Mouse (Mus musculus): ENCODE measurements around the gene Gm1979. TPM values are rescaled to one million over a fixed set of nuclear protein-coding genes. Genes with fewer than 3 reads are reported as not detected.

Gene Gm1979
- not detected for total RNA-seq (2023)

GRCm38 (mm10) chr5:26004698-26005097, at the start of gene Gm1979:
TSS of gene Gm1979 (minus strand) at chr5:26004798.

GRCm38 (mm10) chr5:26039458-26039857, 34.9 kb upstream of the Gm1979 start, which contains the start of gene Speer4a:
TSS of gene Speer4a (minus strand) at chr5:26039558.

GRCm38 (mm10) chr5:26022816-26023215, 18.2 kb upstream of the Gm1979 start, which contains the start of gene Gm5862:
TSS of gene Gm5862 (minus strand) at chr5:26022916.

GRCm38 (mm10) chr5:25988550-25988949, 16.0 kb downstream of the Gm1979 start, which contains the start of gene Gm21698:
TSS of gene Gm21698 (minus strand) at chr5:25988650.

GRCm38 (mm10) chr5:25972563-25972962, 32.0 kb downstream of the Gm1979 start, which contains the start of gene Gm21680:
TSS of gene Gm21680 (minus strand) at chr5:25972663.

GRCm38 (mm10) chr5:25954317-25954716, 50.3 kb downstream of the Gm1979 start, which contains the start of gene Gm21671:
TSS of gene Gm21671 (minus strand) at chr5:25954417.

Other genes with a start within 250 kb of the Gm1979 start
- under 1 TPM; 0.70 to 0.79 TPM for gene Actr3b, start 244.8 kb downstream of the Gm1979 start, total RNA-seq (2023)
- not detected for gene Gm21663, start 62.4 kb downstream of the Gm1979 start, total RNA-seq (2023)
- gene Gm21671, start 50.4 kb downstream of the Gm1979 start, total RNA-seq (2023), result not detected
- not detected for gene Gm21680, start 32.1 kb downstream of the Gm1979 start, total RNA-seq (2023)
- not detected for gene Gm21698, start 16.1 kb downstream of the Gm1979 start, total RNA-seq (2023)
- gene Gm5862, start 18.1 kb upstream of the Gm1979 start, total RNA-seq (2023), result not detected
- gene Speer4a, start 34.8 kb upstream of the Gm1979 start, total RNA-seq (2023), result not detected
- not detected for gene Gm7347, start 53.8 kb upstream of the Gm1979 start, total RNA-seq (2023)
- gene Gm10471, start 84.5 kb upstream of the Gm1979 start, total RNA-seq (2023), result not detected
- gene 5031410I06Rik, start 100.6 kb upstream of the Gm1979 start, total RNA-seq (2023), result not detected
- not detected for gene Gm10220, start 116.6 kb upstream of the Gm1979 start, total RNA-seq (2023)

All from monocyte, adult 59 days (primary cell).